Mouse (Mus musculus) embryonic fibroblast, embryonic 13.5 days (primary cell): ENCODE measurements around the gene Bak1.

Experiments used
- CTCF ChIP-seq: IDR thresholded peaks from 2 replicates; pipeline ENCODE4 v1.5.1; 2011; ENCODE audit warnings: mild to moderate bottlenecking, control low read depth, low read length, moderate library complexity, borderline replicate concordance; ENCODE audit not compliant: insufficient read depth
- POLR2A ChIP-seq: IDR thresholded peaks from 2 replicates; pipeline ENCODE4 v1.6.1; 2011; ENCODE audit warnings: low read depth, mild to moderate bottlenecking, control low read depth, low read length, moderate library complexity

- no peak for TF ChIP-seq POLR2A
- no peak for TF ChIP-seq CTCF
These were observed 43.6 kb upstream of the Bak1 start for GRCm38 (mm10) chr17:27072363-27072762.
